Mouse (Mus musculus) CD8-positive naive resting alpha-beta T cell, adult 2 months (primary cell): ENCODE measurements around the gene Nsa2.
"Not testable (repeated sequence)": the region's sequence is repeated elsewhere in the genome, so short reads cannot be mapped to it uniquely, and the experiment has no call there.

ENCODE experiments used
- DNase-seq, 2 experiments: peaks; one replicate each; pipeline ENCODE4 v3.0.0; 2022; ENCODE audit warnings: low read depth in 2 of 2, low spot score in 2 of 2

The Nsa2 gene

DNA sequence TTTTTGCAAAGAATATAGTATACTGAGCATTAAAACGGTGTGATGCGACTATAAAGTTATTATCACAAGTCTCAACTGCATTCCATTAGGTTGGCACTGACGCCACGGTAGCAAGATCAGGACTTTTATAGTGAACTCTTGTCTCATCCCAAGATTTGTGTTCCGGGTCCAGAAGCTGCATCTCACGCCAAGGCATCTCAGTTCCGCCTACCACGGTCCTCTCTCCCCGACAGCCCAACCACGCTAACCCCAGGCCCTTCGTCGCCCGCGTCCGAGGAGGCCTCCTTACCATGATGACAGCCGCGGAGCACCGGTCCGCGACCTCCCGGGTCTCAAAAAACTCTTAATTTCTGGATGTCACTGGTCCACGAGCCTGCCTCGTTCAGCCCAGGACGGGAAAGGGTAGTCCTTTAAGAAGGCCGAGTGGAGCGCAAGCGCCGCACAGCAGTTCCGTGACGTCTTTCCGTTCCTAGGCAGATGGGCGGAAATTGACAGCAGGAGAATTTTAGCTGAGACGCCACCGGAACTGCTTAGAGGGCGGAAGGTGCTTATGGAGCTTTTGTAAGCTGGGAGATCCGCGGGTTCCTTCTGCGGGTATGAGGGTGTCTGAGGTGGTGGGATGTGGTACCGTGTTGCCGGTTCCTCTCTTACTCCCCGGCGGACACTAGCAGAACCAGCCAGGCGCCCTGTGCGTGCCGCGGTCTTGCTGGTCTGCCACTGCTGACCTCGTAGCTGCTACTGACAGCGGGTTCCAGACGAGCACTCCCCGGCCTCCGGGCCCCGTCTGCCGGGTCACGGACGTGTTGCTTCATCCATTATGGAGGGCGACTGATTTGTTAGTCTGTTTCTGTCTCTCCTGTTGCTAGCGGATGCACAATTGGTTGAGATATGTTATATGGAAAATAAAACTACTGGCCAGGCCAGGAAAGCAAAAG lies at the start of gene Nsa2, which contains the start of gene Gfm2:
Nsa2 (minus strand) TSS at position 472 of the 935 bp plus-strand sequence.
Gfm2 (plus strand) TSS at position 472 of the 935 bp plus-strand sequence.
- DNase-seq, result peak; percentile 87 to 90

DNA sequence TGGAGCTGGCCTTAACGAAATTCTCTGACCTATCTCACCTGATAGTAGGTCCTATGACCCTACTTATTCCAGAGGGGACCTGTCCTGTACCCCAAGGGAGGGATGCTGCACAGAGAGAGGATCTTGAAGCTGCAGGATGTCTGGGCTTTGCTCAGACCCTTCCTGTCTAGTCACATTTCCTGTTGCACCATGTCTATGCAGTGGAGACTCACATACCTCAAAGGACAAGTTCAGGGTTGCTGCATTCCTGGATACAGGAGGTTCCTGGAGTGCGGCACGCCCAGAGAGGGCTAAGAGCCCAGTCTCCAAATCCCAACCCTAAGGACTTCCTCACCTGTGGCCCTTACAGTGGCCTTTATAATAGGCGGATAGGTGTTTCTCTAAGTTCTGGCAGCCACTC lies 48.6 kb upstream of the Nsa2 start:
- DNase-seq, result no peak

DNA sequence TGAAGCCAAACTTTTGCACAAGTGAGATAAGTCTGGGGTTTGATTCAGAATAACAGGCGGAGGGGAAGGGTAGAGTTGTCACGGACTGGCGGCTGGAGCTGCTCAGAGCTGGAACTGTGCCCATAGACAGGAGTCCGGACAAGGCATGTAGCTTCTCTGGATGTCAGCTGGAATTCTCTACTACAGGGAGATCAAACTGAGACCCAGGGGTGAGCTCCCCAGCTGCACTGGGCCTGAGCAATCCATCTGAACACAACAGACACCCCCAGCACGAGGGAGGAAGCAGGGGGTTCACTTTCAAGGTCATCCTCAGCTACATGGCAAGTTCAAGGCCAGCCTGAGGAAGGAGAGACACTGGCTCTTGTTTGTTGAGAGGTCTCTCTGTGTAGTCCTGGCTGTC lies 46.9 kb upstream of the Nsa2 start:
- DNase-seq, result no peak

DNA sequence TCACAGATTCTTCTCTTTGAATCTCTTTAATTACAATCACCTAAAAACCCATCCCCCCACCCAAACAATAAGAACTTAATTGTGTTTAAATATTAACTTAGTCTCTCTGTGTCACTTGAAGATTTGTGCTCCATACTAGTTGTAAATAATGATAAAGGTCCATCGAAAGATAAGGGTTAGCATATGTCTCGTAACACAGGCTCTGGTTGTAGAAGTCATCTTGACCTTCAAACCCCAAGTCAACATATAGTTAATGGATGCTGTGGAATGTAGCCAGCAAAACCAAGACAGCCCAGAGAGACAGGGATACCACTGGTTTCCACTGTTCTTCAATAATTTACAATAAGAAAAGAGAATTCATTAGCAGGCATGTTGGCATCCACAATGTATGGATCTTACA lies 46.4 kb upstream of the Nsa2 start:
- no peak for DNase-seq

DNA sequence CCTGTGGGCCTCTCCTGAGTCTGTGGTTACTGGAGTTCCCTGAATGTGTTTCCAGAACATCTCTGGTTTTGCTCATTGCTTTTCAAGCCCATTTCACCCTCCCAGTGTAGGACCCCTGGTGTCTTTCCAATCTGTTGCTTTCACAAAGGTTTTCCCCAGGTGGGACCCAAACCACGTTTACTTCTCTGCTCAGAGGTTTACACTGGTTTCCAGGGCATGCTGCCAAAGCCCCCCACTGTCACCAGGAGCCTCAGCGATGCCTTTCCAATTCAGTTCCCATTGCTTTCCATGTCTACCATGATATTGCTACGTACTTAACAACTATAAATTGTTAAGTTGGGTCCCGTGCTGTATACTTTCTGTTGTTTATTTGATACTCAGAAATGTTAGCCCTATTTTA lies 45.1 kb upstream of the Nsa2 start:
- DNase-seq, result no peak

DNA sequence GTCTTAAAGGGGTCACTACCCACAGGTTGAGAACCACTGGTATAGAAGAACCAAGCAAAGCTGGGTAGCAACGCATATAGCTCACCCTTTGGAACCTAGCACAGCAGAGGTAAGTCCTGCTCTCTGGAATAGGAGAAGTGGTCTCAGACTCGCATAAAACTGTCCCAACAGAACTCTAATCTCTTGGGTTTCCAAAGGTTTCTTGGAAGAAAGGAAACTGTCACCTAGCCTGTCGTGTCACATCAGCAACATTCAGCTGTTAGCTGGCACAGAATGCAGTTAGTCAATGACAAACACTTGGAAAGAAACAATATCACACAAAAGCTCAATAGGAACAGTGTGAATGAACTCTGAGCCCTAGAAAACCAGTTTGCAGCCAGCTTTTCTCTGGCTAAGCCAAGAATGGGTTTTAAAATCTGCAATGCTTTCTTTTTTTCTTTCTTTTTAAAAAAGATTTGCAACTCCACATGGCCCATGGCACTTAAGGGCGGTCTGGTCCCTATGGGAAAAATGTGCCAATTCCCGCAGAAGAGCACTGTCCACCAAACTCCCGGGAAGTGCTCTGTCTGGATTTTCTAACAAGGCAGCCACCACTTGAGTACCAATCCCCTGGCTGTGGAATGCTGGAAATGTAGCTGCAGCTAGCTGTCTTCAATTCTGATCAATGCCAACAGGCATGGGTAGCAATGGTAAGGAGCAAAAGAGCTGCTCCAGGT lies 42.5 kb upstream of the Nsa2 start:
- DNase-seq, result no peak

DNA sequence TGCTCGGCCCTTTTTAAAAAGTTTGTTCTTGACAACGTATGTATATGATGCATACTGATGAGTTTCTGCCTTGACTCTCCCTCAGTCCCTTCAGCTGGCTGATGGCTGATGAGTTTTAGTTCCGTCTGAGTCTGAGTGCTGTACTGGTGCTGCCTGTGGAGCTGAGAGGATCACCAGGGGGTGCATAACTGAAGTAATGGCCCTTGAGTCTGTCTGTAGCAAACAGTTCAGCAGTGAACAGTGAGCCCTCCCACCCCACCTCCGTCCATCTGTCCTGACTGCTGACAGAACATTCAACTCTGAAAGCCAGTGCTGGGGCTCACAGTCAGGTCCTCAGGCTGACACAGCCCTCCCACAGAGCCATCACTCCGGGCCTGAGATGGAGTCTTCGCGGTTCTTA lies 41.2 kb upstream of the Nsa2 start:
- DNase-seq, result no peak

DNA sequence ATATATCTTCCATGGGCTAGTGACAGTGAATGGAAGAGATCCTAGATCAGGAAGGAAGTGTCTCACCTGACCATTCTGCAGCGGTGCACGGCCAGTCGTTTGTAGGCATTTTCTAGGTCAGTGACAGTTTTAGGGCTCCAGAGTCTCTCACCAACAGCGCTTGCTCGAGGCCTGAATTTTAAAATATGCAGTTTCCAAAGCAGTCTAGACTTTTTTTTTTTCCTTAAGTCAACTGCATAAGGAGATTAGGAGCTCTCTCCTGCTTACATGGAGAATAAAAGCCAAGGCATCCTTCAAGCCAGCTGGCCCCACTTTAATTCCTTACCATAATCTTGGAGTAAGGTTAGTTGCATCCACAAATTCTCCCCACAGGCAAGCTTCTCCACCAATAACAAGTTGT lies 39.0 kb upstream of the Nsa2 start:
- no peak for DNase-seq

DNA sequence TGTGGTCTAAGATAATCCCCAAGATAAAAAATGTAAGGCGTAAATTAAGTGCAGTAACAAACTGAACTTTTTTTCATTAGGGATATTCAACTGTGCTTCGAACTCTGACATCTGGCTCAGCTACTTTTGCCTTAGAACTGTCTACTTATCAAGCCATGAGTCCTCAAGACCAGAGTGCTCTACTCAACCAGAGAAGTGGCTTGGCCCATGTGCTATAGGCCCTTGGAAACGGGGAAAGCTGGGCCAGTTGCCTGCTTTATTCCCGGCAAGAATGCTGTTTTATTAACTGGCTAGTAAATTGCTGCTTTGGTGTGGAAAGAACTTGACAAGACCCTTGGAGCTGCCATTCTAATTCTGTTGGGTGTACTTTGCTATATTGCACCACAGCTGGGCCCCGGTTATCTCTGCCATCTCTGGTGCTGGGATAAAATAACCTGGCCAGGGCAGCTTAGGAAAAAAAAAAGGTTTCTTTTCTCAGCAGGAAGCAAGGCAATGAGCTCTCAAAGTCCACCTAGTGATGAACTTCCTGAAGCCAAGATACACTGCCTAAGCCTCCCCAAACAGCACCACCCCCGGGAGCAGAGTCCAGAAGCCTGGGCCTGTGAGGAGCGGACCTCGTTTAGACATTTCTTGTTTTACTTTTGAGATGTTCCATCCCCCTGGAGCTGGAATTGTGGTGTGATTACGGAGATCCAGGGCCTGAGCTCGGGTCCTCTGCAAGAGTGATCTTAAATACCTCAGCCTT lies 38.0 kb upstream of the Nsa2 start:
- no peak for DNase-seq

DNA sequence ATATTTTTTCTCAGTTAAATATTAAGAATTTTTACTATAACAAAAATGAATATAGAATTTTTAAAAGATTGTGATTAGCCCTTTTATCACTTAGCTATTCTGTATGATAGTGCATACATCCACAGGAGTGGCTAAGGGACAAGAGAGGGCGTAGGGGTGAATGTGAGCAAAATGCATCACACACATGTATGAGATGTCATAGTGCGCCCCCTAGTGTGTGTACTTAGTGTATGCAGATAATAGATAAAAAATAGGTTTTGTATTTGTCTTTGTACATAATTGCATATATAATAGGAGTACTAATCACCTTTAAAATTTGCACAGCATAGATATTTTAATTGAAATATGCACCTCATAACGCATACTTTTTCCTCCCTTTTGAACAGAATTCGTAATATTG lies 8.1 kb upstream of the Nsa2 start:
- DNase-seq, result peak; percentile 45 to 59

DNA sequence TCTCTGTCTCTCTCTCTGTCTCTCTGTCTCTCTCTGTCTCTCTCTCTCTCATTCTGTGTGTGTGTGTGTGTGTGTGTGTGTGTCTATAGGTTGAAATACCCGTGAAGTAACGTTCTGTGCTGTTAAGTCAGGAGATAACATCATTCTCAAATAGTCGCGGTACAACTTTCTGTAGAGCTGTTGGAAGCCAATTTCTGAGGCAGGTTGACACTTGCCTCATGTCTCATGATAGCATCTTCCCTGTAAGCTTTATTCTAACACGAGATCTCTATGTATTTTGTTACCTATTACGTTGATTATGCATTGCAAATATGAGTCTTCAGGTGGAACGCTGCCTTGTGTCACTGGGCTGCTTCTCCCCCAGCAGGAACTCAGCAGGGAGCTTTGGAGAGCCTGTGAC lies 4.6 kb upstream of the Nsa2 start:
- DNase-seq, result no peak

DNA sequence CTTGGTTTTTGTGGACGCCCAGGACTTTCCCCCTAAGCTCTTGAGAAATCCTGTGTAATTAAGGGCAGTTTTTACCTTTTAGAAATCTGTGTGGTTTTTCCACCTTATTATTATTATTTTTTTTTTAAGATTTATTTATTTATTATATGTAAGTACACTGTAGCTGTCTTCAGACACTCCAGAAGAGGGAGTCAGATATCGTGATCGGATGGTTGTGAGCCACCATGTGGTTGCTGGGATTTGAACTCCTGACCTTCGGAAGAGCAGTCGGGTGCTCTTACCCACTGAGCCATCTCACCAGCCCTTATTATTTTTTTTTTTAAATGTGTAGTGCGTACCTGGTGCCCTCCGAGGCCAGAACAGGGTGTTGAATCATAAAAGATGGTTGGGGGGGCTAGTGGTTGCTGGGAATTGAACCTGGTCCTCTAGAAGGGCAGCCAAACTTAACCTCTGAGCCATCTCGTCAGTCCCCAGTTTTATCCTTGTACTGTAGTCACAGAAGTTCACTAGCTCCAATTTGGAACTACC lies 731 bp upstream of the Nsa2 start:
- DNase-seq, result not testable (repeated sequence)

DNA sequence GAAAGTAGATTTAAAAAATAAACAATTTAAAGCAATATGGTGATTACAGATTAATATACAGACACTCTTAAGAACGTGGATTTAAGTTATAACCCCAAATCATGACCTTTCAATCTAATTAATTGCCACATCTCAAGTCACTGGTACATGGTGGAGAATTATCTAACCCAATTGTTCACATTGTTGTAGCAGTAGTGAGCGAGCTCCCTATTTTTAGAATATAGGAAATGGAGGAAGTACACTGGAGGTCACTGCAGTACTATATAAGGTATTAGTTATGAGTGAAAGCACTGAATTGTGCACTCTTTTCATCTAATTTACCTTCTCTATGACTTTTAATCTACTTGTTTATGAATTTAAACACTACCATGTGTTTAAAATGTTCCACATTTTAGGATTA lies 7.3 kb downstream of the Nsa2 start:
- not testable (repeated sequence) for DNase-seq

DNA sequence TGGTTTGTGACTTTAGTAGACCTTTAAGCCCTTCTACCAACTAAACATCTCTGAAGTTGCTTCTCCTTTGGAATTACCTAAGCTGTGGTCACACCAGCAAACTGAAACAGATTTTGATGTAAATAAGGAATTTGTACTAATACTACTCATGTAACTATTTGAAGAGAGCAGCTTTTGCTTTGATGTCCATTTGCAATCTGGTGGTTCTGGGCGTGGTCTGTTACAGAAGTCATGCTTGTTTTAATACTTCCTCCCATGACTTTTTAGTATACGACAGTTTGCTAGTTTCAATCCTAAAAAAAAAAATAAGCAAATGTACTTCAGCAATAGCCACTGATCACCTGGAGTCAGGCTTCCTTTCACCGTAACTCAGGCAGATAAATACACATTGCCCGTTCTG lies 8.1 kb downstream of the Nsa2 start:
- not testable (repeated sequence) for DNase-seq

DNA sequence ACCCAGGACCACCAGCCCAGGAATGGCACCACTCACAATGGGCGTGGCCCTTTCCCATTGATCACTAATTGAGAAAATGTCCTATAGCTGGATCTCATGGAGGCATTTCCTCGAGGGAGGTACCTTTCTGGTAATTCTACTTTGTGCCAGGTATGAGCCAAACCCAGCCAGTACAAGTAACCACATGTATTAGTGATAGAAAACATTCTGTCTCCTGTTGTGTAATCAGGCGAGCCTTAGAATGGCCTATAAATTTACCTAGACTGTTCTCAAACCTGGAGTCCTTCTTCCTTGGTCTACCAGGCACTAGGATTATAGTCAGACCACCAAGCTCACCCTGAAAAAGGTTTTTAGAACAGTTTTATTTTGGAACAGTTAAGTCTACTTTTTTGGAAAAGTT lies 16.4 kb downstream of the Nsa2 start:
- DNase-seq, result no peak

DNA sequence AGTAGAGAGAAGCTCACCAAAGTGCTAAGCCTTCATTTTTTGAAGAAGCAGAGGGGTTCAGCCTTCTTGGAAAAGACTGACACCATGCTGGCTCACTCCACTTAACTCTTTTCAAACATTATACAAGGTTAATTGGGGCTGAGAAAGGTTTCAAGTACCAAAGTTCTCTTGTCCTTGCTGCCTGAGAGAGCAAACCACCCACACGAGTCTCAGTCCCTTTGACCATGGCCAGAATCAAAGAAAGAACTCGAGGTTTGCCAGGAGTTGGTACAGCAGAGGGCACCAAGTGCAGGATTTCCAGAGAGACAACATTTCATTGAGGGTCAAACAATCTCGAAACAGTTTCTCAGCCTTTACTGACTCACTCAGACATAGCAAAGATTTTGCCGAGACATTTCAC lies 28.7 kb downstream of the Nsa2 start:
- no peak for DNase-seq

DNA sequence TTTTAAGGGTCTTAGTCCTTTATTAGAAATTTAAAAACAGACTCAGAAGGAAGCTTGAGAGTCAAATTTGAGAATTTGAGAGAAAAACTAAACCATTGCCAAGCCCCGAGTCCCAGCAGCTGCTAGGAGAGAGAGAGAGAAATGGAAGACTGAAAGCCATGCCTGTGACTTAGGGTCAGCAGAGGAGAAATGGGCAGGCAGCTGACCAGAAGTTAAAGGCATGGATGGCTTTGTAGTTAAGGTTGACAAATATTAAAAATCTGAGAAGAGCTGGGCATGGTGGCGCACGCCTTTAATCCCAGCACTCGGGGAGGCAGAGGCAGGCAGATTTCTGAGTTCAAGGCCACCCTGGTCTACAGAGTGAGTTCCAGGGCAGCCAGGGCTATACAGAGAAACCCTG lies 30.0 kb downstream of the Nsa2 start:
- DNase-seq, result not testable (repeated sequence)

DNA sequence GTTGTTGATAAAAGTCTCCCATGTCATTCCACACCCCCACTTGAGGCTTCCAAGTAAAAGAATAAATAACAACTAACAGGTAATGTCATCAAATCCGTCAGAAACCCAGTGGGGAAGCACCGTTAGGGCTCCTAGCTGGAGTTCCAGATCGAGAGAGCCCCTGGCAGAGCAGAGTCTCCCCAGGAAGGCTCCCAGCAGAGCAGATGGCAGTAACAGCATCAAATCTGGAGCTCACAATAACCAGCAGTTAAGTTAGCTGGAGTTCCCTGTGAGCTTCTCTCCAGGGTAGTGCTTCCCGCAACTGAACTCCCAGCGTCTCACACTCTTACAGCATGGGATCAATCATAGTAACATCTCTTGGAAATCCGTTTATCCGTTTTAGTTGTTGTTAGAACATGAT lies 32.7 kb downstream of the Nsa2 start:
- no peak for DNase-seq

DNA sequence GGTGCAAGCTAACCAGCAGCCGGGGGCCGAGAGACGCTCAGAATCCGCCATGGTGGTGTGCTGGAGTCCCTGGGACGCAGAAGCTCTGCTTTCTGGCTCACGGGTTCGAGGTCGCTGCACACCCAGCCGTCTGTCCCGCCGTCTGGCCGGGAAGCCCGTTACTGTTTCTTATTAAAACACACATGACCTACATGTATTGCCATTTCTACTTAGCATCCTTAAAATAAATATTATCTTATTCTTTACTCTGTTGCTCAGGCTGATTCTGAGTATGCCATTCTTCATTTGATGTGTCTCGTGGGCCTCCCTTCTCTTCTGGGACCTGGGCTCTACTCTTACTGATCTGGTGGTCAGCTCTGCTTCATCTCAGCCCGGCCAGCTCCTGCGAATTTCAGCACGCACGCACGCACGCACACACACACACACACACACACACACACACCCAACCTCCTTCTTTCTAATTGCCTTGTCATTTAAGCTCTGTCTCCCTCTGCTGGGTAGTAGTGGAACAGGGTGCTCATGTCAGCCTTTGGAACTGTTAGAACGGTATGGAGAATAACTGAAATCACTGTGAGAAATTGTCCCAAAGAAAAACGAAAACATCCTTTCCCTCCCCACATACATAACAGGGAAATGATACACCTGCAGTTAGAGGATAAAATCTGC lies 38.4 kb downstream of the Nsa2 start, which contains the start of gene Gm6169:
Gm6169 (minus strand) TSS at position 51 of the 666 bp plus-strand sequence.
- DNase-seq, result no peak

DNA sequence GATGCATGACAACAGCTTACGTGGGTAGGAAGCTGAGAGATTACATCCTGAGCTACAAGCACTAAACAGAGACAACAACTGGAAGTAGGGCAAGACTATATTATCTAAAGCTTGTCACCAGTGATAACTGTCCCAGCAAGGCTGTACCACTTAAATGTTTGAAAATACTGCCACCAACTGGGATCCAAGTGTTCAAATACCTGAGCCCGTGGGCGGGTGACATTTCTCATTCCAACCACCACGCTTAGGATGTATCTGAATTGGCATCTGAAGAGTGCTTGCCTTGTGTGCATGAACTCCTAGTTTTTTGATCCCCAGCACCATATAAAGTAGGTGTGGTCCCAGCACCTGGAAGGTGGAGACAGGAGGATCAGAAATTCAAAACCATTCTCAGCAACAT lies 42.0 kb downstream of the Nsa2 start:
- DNase-seq, result no peak

DNA sequence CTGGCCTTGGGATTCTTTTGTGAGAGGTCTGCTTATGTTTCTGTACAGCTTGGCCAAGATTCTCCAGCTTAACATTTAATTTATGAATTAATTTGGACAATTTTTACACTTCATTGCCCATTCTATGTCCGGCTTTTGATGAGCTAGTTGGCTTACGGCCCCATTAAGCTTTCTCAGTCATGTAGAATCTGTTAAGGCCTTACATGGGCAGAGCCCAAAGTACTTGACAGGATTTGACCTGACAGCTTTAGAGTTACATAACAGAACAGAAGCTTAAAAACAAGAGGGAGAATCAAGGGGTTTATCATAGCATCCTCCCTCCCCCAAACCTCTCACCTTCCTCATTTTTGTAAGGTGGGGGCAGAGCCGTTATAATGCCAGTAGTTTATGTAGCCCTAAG lies 49.6 kb downstream of the Nsa2 start:
- DNase-seq, result no peak
